Mouse (Mus musculus): ENCODE measurements around the gene Tmem39b. TPM values are rescaled to one million over a fixed set of nuclear protein-coding genes. Genes with fewer than 3 reads are reported as not detected.
A peak's percentile ranks its signal among the peaks of the same experiment; 100 is the strongest.

Tmem39b gene
- polyA plus RNA-seq, 1 experiment = 273 TPM

DNA sequence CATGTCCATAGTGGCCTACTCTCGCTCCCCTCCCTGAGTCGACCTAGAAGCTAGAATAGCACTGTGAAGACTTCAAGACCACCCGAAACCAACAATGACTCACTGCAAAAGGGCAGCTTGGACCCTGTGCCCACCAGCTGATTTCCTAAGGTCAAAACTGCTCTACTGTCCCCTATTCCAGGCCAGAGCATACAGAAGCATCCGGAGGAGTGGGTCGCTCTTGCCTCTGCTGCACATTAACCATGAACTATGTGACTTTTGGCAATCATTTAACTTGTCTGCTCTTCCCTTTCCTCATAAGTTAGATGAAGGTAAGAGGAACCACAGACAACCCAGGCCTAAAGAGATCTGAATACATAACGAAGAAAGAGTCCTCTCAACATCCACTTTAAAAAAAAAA is 12.1 kb downstream of the Tmem39b start:
- H3K27me3 ChIP-seq (ENCODE audit: control insufficient read depth, insufficient read depth, low read length) = no peaks in the 10 kb centered on the region
- no peak for TF ChIP-seq CTCF (IDR thresholded peaks at IDR 0.05; ENCODE audit: control insufficient read depth, insufficient read depth, insufficient replicate concordance, low read depth, low read length)
- no peak for TF ChIP-seq POLR2A (IDR thresholded peaks at IDR 0.05; ENCODE audit: control insufficient read depth, low read depth, low read length)
- H3K4me1 ChIP-seq (ENCODE audit: control insufficient read depth, insufficient read depth, low read length) = no peaks in the 10 kb centered on the region
- H3K36me3 ChIP-seq (ENCODE audit: control insufficient read depth, insufficient read depth, low read length) = peaks cover 7% of the 10 kb centered on the region
- no peak overlapping the region for H3K27ac ChIP-seq (ENCODE audit: control insufficient read depth, insufficient read depth, low read depth, low read length)
- no peak overlapping the region for H3K4me3 ChIP-seq (ENCODE audit: control insufficient read depth, low read depth, low read length)

DNA sequence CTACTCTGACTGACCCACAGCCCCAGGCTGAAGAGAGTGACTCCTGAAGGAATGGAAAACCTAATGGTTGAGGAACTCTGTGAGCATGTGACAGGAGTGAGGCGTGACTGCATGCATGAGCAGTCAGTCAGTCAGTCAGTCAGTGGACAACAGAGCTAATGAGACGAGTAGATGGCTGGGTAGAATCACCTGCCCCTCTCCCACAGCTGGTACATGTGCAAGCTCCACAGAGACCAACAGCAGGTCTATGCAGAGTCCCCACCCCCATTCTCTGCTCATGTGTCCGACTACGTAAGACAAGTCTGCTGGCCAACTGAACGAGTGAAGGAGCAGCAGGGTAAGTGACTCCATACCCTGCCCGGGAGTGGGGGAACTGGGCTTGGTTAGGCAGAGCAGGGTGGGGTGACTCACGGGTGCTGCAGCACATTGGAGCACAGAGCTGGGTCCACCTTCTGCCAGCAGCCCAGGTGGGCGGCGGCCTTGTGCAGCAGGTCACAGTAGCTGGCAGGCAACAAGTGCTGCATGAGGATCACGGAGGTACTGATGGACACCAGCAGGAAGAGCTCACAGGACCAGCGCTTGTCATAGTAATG is 12.6 kb downstream of the Tmem39b start:
- Histone ChIP-seq H3K27ac (ENCODE audit: control insufficient read depth, insufficient read depth, low read depth, low read length) (no peak overlapping the region), H3K36me3 (ENCODE audit: control insufficient read depth, insufficient read depth, low read length) (peaks cover 7% of the 10 kb centered on the region), H3K27me3 (ENCODE audit: control insufficient read depth, insufficient read depth, low read length) (no peaks in the 10 kb centered on the region), H3K4me3 (ENCODE audit: control insufficient read depth, low read depth, low read length) (no peak overlapping the region), H3K4me1 (ENCODE audit: control insufficient read depth, insufficient read depth, low read length) (no peaks in the 10 kb centered on the region)
- TF ChIP-seq POLR2A (IDR thresholded peaks at IDR 0.05; ENCODE audit: control insufficient read depth, low read depth, low read length) (0 out of 2 replicates have a peak, but pooled peaks have one; percentile 15), CTCF (IDR thresholded peaks at IDR 0.05; ENCODE audit: control insufficient read depth, insufficient read depth, insufficient replicate concordance, low read depth, low read length) (no peak)

DNA sequence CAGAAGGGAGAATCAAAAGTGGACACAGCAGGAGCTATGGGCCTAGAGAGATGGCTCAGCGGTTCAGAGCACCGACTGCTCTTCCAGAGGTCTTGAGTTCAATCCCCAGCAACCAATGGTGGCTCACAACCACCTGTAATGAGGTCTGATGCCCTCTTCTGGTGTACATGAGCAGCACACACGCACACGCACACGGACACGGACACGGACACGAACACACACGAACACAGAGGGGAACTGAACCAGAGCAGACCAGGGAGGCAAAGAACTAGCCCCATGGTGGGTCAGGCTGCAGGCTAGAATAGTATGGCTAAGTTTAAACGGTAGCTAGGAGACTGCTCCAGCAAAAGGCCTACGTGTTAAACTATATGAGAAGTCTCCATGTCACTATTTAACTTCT is 14.8 kb downstream of the Tmem39b start:
- Histone ChIP-seq H3K4me1 (ENCODE audit: control insufficient read depth, insufficient read depth, low read length) (no peaks in the 10 kb centered on the region), H3K27me3 (ENCODE audit: control insufficient read depth, insufficient read depth, low read length) (no peaks in the 10 kb centered on the region), H3K36me3 (ENCODE audit: control insufficient read depth, insufficient read depth, low read length) (peaks cover 7% of the 10 kb centered on the region), H3K27ac (ENCODE audit: control insufficient read depth, insufficient read depth, low read depth, low read length) (no peak overlapping the region), H3K4me3 (ENCODE audit: control insufficient read depth, low read depth, low read length) (no peak overlapping the region)
- no peak for TF ChIP-seq POLR2A (IDR thresholded peaks at IDR 0.05; ENCODE audit: control insufficient read depth, low read depth, low read length)
- TF ChIP-seq CTCF (IDR thresholded peaks at IDR 0.05; ENCODE audit: control insufficient read depth, insufficient read depth, insufficient replicate concordance, low read depth, low read length) = peak; percentile 7; the same call in 1 of the 2 replicates

DNA sequence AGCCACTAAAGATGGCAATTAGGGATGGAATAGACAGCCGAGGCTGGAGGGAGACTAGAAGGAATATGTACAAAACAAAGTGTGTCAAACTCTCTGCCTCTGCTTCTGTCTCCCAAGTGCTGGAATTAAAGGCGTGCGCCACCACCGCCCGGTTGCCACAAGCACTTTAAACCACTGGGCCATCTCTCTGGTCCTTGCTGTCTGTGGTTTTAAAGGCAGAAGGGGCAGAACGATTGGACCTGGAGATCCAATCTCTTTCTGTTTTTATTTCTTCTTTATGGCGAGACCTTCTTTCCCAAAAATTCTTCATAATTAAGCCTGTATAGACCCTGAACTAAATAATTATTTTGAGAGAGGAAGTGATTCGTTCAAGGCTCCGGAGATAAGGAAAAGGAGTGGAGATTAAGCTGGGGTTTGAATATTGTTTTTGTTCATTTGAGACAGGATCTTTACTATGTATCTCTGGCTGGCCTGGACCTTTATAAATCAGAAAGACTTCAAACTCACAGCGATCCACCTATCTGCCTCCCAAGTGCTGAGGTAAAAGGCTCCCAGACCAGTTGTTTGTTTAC is 23.7 kb downstream of the Tmem39b start:
- Histone ChIP-seq H3K36me3 (ENCODE audit: control insufficient read depth, insufficient read depth, low read length) (peaks cover 2% of the 10 kb centered on the region; the same call in 1 of the 2 replicates), H3K27ac (ENCODE audit: control insufficient read depth, insufficient read depth, low read depth, low read length) (peak overlapping the region; percentile 97), H3K27me3 (ENCODE audit: control insufficient read depth, insufficient read depth, low read length) (no peaks in the 10 kb centered on the region), H3K4me3 (ENCODE audit: control insufficient read depth, low read depth, low read length) (peak overlapping the region; percentile 98), H3K4me1 (ENCODE audit: control insufficient read depth, insufficient read depth, low read length) (peaks cover 5% of the 10 kb centered on the region)
- no peak for TF ChIP-seq CTCF (IDR thresholded peaks at IDR 0.05; ENCODE audit: control insufficient read depth, insufficient read depth, insufficient replicate concordance, low read depth, low read length)

DNA sequence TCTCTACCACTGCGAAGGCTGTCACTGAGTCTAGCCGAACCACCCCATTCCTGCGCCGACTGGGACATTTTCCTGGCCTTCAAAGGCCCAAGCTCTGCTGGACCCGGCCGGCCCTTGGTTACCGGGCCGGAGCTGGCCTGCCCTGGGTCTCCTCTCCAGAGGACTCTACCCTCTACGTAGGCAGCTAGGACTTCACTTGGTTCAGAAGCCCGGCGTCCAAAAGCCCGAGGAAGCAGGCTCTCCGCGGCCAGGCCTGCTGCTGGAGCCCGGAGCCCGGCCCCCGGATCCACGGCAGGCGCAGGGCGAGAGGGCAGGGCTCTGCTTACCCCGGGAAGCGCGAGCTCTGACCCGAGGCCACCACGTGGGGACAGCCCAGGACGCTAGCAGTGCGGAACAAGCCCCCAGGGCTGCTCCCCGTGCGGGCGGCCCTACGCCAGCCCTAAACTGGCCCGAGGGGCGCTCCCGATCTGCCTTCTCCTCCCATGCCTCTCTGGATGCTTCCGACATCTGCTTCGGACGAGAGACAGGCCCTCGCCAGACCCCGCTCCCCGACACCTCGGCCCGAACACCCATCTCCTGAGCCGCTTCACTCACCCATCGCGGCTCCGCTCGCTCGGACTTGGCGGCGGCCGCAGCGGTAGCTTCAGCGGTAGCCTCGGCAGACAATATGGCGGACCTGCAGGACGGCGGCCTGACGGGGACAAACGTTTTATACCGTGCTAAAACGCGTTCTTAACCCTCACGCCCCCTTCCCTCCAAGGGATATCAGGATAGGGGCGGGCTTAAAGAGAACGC is 24.4 kb downstream of the Tmem39b start, which contains the start of gene Kpna6:
Kpna6 (minus strand) TSS at position 685 of the 795 bp plus-strand sequence.
- Histone ChIP-seq H3K4me3 (ENCODE audit: control insufficient read depth, low read depth, low read length) (peak within 1 kb of the TSS; percentile 98), H3K27ac (ENCODE audit: control insufficient read depth, insufficient read depth, low read depth, low read length) (peak within 1 kb of the TSS; percentile 97), H3K36me3 (ENCODE audit: control insufficient read depth, insufficient read depth, low read length) (peaks cover 2% of the 10 kb centered on the region; the same call in 1 of the 2 replicates), H3K4me1 (ENCODE audit: control insufficient read depth, insufficient read depth, low read length) (peaks cover 5% of the 10 kb centered on the region), H3K27me3 (ENCODE audit: control insufficient read depth, insufficient read depth, low read length) (no peaks in the 10 kb centered on the region)
- TF ChIP-seq POLR2A (IDR thresholded peaks at IDR 0.05; ENCODE audit: control insufficient read depth, low read depth, low read length) = peak; percentile 80
- TF ChIP-seq CTCF (IDR thresholded peaks at IDR 0.05; ENCODE audit: control insufficient read depth, insufficient read depth, insufficient replicate concordance, low read depth, low read length) = no peak

DNA sequence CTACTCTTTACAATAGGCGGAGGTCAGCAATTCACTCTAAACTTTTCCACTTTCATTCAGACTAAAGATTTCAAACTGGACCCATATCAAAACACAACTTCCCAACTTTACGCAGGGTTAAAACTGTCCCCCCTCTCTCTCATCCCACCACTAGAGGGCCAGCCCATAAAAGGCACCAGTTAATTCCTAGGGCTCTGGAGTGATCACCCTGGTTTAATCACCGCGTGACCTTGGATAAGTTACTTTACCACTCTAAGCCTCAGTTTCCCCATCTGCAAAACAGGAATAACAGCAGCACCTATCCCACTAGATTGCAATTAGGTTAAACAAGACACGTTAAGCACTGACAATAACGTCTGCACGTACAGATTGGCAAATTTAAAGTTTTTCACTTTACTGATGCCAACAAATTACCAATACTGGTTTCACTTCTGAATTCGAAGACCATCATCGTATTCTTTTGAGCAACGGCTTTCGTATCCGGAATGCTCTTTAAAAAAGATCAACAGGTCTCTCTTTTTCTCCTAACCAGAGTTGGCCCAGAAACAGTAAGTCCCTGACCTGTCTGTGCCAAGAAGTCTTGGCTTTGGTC is 25.1 kb downstream of the Tmem39b start:
- peak overlapping the region; percentile 98 for H3K4me3 ChIP-seq (ENCODE audit: control insufficient read depth, low read depth, low read length)
- H3K36me3 ChIP-seq (ENCODE audit: control insufficient read depth, insufficient read depth, low read length) = peaks cover 2% of the 10 kb centered on the region; the same call in 1 of the 2 replicates
- H3K27me3 ChIP-seq (ENCODE audit: control insufficient read depth, insufficient read depth, low read length) = no peaks in the 10 kb centered on the region
- TF ChIP-seq POLR2A (IDR thresholded peaks at IDR 0.05; ENCODE audit: control insufficient read depth, low read depth, low read length) (no peak), CTCF (IDR thresholded peaks at IDR 0.05; ENCODE audit: control insufficient read depth, insufficient read depth, insufficient replicate concordance, low read depth, low read length) (no peak)
- peak overlapping the region; percentile 97 for H3K27ac ChIP-seq (ENCODE audit: control insufficient read depth, insufficient read depth, low read depth, low read length)
- H3K4me1 ChIP-seq (ENCODE audit: control insufficient read depth, insufficient read depth, low read length) = peaks cover 5% of the 10 kb centered on the region
